Mouse (Mus musculus): ENCODE data around the gene Runx1. TPM values are rescaled to one million over a fixed set of nuclear protein-coding genes. Genes with fewer than 3 reads are reported as not detected.

The Runx1 gene
- polyA plus RNA-seq, 1 experiment = 2.2 TPM

DNA sequence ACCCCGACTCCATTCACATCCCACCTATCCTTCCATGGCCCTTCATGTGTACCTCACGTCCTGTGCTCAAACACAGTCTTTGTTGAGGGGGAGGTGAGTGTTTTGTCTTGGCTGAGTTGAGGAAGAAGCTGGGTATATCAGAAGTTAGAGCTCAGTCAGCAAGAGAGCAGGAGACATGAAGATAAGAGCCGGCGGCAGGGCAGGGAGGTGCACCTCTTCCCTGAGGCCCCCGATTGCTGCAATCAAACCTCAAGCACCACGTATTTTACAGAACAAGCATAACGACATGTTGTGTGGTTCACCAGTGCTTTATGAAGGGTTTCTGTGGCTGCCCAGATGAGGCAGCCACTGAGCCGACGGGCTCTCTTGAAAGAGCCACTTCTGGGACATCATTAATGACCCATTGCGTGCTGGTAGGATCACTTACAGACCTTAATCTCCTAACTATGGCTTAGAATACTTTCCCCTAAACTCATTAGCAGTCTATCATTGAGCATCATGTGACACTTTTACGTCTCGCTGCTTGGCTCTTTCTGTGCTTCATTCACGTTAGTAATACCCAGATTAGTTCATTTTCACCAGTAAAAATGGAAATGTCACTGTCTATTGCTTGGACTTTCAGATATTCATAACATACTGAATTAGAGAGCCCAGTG lies 61.1 kb downstream of the Runx1 start:
- 0 out of 2 replicates have a peak, but pooled peaks cover 3% of the 10 kb centered on the region for H3K4me1 ChIP-seq (ENCODE audit: control insufficient read depth, insufficient read depth, low read length)
- H3K27me3 ChIP-seq (replicated peaks; ENCODE audit: control insufficient read depth, insufficient read depth, low read length) = no peaks in the 10 kb centered on the region
- no peak for TF ChIP-seq CTCF (conservative IDR thresholded peaks at IDR 0.05; ENCODE audit: insufficient read depth, insufficient read length, low read depth, low read length)
- no peak for TF ChIP-seq POLR2A (IDR thresholded peaks at IDR 0.05; ENCODE audit: low read depth, low read length)
- no peak overlapping the region for H3K27ac ChIP-seq (ENCODE audit: insufficient read depth, low read depth, low read length)
- no peak overlapping the region for H3K4me3 ChIP-seq (ENCODE audit: insufficient read depth, low read depth, low read length)
- WGBS = 54% methylated on average over 13 of the region's 13 CpGs
- H3K36me3 ChIP-seq (ENCODE audit: control insufficient read depth, insufficient read depth, low read length) = no peaks in the 10 kb centered on the region
- no peak for DNase-seq

DNA sequence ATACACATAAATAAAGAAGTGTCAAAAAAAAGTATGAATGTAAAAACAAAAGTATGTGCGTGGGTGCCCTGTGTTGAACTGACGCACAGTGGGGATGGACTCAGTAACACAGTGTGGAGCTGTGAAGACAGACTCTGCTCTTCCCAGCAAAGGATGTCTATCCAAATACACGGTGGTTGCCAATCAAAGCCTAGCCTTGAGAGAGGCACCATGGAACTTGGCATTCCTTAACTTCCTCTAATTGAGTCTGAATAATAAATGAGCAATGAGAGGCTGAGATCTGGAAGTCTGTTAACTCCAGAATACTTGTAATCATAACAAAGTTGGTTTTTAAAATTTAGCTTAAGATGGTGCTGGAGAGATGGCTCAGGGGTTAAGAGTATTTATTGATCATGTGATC lies 62.3 kb downstream of the Runx1 start:
- H3K4me3 ChIP-seq (ENCODE audit: insufficient read depth, low read depth, low read length) = no peak overlapping the region
- no peak for DNase-seq
- no peaks in the 10 kb centered on the region for H3K36me3 ChIP-seq (ENCODE audit: control insufficient read depth, insufficient read depth, low read length)
- WGBS = 88% methylated on average over 3 of the region's 3 CpGs
- TF ChIP-seq POLR2A (IDR thresholded peaks at IDR 0.05; ENCODE audit: low read depth, low read length) (no peak), CTCF (conservative IDR thresholded peaks at IDR 0.05; ENCODE audit: insufficient read depth, insufficient read length, low read depth, low read length) (no peak)
- no peak overlapping the region for H3K27ac ChIP-seq (ENCODE audit: insufficient read depth, low read depth, low read length)
- H3K27me3 ChIP-seq (replicated peaks; ENCODE audit: control insufficient read depth, insufficient read depth, low read length) = no peaks in the 10 kb centered on the region
- H3K4me1 ChIP-seq (ENCODE audit: control insufficient read depth, insufficient read depth, low read length) = 0 out of 2 replicates have a peak, but pooled peaks cover 3% of the 10 kb centered on the region

DNA sequence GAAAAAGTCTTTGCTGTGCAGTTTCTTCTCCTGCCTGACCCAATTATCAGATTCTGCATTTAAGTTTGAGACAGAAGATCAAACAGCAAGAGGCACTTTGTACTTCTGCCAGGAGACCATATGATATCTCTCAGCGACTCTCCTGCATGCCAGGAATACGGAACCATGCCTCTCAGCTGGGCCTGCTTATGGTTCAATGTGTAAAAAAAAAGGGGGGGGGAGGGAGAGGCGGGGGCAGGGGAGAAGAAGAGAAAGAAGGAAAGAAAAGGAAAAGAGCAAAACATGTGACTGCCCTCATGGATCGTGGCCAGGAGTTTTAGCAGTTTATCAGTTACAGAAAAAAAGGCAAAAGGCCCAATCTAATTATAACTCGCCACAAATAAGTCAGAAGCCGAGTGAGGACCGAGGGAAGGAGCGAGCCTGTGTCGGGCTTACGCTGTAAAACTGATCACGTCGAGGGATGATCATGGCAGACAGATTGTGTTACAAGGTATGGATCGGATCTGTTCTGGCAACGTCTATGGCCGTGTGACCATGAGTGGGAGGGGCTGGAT lies 63.9 kb downstream of the Runx1 start:
- no peaks in the 10 kb centered on the region for H3K36me3 ChIP-seq (ENCODE audit: control insufficient read depth, insufficient read depth, low read length)
- no peaks in the 10 kb centered on the region for H3K27me3 ChIP-seq (replicated peaks; ENCODE audit: control insufficient read depth, insufficient read depth, low read length)
- no peak overlapping the region for H3K4me3 ChIP-seq (ENCODE audit: insufficient read depth, low read depth, low read length)
- 32% methylated on average over 15 of the region's 15 CpGs for WGBS
- TF ChIP-seq CTCF (conservative IDR thresholded peaks at IDR 0.05; ENCODE audit: insufficient read depth, insufficient read length, low read depth, low read length) (no peak), POLR2A (IDR thresholded peaks at IDR 0.05; ENCODE audit: low read depth, low read length) (no peak)
- no peak for DNase-seq
- H3K4me1 ChIP-seq (ENCODE audit: control insufficient read depth, insufficient read depth, low read length) = 0 out of 2 replicates have a peak, but pooled peaks cover 3% of the 10 kb centered on the region
- H3K27ac ChIP-seq (ENCODE audit: insufficient read depth, low read depth, low read length) = no peak overlapping the region

DNA sequence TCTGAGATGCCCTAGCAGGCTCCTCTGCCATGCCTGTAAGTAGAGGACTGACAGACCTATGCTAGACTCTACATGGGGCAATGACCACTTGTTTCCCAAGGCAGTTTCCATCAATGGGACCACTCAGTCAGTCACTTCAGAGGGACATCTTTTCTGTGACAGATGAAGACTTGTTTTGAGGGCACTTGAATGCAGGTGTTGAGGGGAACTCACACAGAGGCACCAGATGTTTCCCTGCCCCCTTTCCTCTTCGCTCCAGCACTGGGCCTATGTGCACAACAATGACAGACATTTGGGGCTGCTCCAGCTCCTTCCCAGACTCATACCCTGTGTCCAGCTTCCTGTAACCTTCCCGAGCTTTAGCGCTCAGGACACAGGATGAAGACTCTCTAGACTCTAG lies 65.9 kb downstream of the Runx1 start:
- WGBS = 91% methylated on average over 3 of the region's 3 CpGs
- Histone ChIP-seq H3K4me3 (ENCODE audit: insufficient read depth, low read depth, low read length) (no peak overlapping the region), H3K27me3 (replicated peaks; ENCODE audit: control insufficient read depth, insufficient read depth, low read length) (no peaks in the 10 kb centered on the region), H3K27ac (ENCODE audit: insufficient read depth, low read depth, low read length) (no peak overlapping the region), H3K4me1 (ENCODE audit: control insufficient read depth, insufficient read depth, low read length) (0 out of 2 replicates have a peak, but pooled peaks cover 6% of the 10 kb centered on the region), H3K36me3 (ENCODE audit: control insufficient read depth, insufficient read depth, low read length) (no peaks in the 10 kb centered on the region)
- TF ChIP-seq POLR2A (IDR thresholded peaks at IDR 0.05; ENCODE audit: low read depth, low read length) (no peak), CTCF (conservative IDR thresholded peaks at IDR 0.05; ENCODE audit: insufficient read depth, insufficient read length, low read depth, low read length) (no peak)
- no peak for DNase-seq

GRCm38 (mm10) chr16:92757564-92757963 lies 68.4 kb downstream of the Runx1 start:
- Histone ChIP-seq H3K27ac (ENCODE audit: insufficient read depth, low read depth, low read length) (no peak overlapping the region), H3K4me3 (ENCODE audit: insufficient read depth, low read depth, low read length) (no peak overlapping the region), H3K4me1 (ENCODE audit: control insufficient read depth, insufficient read depth, low read length) (0 out of 2 replicates have a peak, but pooled peaks cover 6% of the 10 kb centered on the region), H3K27me3 (replicated peaks; ENCODE audit: control insufficient read depth, insufficient read depth, low read length) (no peaks in the 10 kb centered on the region), H3K36me3 (ENCODE audit: control insufficient read depth, insufficient read depth, low read length) (no peaks in the 10 kb centered on the region)
- TF ChIP-seq CTCF (conservative IDR thresholded peaks at IDR 0.05; ENCODE audit: insufficient read depth, insufficient read length, low read depth, low read length) (no peak), POLR2A (IDR thresholded peaks at IDR 0.05; ENCODE audit: low read depth, low read length) (no peak)
- WGBS = 84% methylated on average over 4 of the region's 4 CpGs
- DNase-seq = no peak

GRCm38 (mm10) chr16:92753944-92754343 lies 72.0 kb downstream of the Runx1 start:
- TF ChIP-seq POLR2A (IDR thresholded peaks at IDR 0.05; ENCODE audit: low read depth, low read length) (no peak), CTCF (conservative IDR thresholded peaks at IDR 0.05; ENCODE audit: insufficient read depth, insufficient read length, low read depth, low read length) (no peak)
- DNase-seq = no peak
- no peaks in the 10 kb centered on the region for H3K36me3 ChIP-seq (ENCODE audit: control insufficient read depth, insufficient read depth, low read length)
- no peak overlapping the region for H3K4me3 ChIP-seq (ENCODE audit: insufficient read depth, low read depth, low read length)
- peaks cover 6% of the 10 kb centered on the region for H3K4me1 ChIP-seq (ENCODE audit: control insufficient read depth, insufficient read depth, low read length)
- H3K27me3 ChIP-seq (replicated peaks; ENCODE audit: control insufficient read depth, insufficient read depth, low read length) = no peaks in the 10 kb centered on the region
- WGBS = 92% methylated on average over 3 of the region's 3 CpGs
- H3K27ac ChIP-seq (ENCODE audit: insufficient read depth, low read depth, low read length) = no peak overlapping the region

GRCm38 (mm10) chr16:92753139-92753538 lies 72.8 kb downstream of the Runx1 start:
- 91% methylated on average over 8 of the region's 8 CpGs for WGBS
- TF ChIP-seq CTCF (conservative IDR thresholded peaks at IDR 0.05; ENCODE audit: insufficient read depth, insufficient read length, low read depth, low read length) = no peak
- TF ChIP-seq POLR2A (IDR thresholded peaks at IDR 0.05; ENCODE audit: low read depth, low read length) = no peak
- no peaks in the 10 kb centered on the region for H3K36me3 ChIP-seq (ENCODE audit: control insufficient read depth, insufficient read depth, low read length)
- no peaks in the 10 kb centered on the region for H3K27me3 ChIP-seq (replicated peaks; ENCODE audit: control insufficient read depth, insufficient read depth, low read length)
- no peak overlapping the region for H3K27ac ChIP-seq (ENCODE audit: insufficient read depth, low read depth, low read length)
- no peak for DNase-seq
- no peak overlapping the region for H3K4me3 ChIP-seq (ENCODE audit: insufficient read depth, low read depth, low read length)
- H3K4me1 ChIP-seq (ENCODE audit: control insufficient read depth, insufficient read depth, low read length) = peaks cover 6% of the 10 kb centered on the region

Measured in kidney, adult 2 months (tissue).